Mouse (Mus musculus): ENCODE measurements around the gene Faf1. TPM values are rescaled to one million over a fixed set of nuclear protein-coding genes. Genes with fewer than 3 reads are reported as not detected.

Gene Faf1
- polyA plus RNA-seq, 1 experiment: 10.3 TPM

DNA sequence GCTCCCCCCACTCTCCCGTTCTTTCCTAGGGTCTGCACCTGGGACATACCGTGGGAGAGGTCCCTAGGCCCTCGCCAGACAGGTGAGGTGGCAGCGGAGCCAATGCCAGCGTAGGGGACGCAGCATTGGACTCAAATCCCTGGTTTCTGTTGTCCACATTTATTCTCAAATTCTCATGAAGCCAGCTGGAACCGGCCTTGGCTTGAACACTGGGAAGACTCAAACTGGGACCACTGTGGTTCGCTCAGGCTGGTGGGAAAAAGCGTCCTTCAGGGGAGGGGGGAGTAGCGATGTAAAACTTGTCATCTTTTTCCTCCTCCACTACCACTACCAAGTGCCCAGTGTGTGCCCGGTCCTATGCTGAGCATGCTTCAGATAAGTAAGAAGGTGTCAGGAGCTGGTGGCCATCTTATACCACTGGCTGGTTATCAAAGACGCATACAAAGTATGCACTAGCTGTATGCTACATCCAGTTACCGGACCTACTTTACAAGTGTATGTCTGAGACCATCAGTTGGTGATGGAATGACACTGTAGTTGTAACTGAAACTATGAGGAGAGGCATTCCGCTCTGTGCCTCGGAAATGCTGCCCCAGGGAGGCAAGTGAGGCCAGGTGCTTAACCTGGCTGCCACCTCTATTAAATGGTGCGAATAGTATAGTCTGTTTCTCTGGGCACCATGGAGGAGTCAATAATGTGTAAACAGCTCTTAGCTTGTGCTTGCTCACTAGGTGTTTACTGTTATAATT is 309.2 kb downstream of the Faf1 start:
- no peak for TF ChIP-seq GATA1 (IDR thresholded peaks at IDR 0.05; ENCODE audit: low read length)

DNA sequence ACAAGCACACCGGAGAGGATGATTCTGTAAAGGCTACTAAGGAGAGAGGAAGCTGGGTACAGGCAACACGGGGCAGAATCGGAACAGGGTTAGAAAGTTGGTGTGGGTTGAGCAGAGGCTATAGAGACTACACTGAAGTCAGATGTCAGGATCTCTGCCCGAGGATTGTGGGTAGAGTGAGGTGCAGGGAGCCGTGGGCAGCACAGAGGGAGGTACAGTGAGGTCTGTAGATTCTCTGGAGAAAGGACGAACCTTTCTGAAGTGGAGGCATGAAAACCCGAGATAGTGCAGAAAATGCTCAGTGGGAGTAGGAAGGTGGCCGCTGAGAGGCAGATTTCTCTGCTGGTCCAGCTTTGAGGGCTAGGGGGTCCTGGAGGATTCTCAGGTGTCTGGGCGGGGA is 309.9 kb downstream of the Faf1 start:
- TF ChIP-seq GATA1 (IDR thresholded peaks at IDR 0.05; ENCODE audit: low read length): no peak

DNA sequence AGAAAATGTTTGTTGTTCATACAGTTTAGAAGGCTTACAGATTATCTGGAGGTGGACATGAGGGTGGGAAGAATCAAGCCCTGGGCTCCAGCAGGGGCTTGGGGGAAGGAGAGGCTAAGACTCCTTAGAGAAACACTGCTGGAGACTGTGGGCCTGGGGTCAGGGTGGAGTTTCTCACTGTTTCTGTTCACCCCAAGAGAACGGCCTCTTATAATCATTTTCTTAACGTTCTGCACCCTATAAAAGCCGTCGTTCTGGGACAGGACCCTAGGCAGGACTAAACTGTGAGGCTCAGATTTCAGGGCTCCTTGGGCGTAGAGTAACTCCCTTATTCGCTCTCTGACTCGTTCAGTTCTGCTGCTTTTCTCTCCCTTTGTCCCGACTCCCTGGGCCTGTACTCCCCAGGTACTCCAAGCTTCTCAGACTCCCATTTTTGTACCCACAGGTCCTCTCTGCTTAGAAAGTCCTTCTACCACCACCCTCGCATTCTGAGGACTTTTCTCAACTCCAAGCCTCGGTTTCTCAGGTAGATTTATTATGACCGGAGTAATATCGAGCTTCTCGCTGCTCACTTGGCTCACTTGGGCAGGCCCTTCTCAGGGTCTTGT is 310.5 kb downstream of the Faf1 start:
- TF ChIP-seq GATA1 (IDR thresholded peaks at IDR 0.05; ENCODE audit: low read length): no peak

DNA sequence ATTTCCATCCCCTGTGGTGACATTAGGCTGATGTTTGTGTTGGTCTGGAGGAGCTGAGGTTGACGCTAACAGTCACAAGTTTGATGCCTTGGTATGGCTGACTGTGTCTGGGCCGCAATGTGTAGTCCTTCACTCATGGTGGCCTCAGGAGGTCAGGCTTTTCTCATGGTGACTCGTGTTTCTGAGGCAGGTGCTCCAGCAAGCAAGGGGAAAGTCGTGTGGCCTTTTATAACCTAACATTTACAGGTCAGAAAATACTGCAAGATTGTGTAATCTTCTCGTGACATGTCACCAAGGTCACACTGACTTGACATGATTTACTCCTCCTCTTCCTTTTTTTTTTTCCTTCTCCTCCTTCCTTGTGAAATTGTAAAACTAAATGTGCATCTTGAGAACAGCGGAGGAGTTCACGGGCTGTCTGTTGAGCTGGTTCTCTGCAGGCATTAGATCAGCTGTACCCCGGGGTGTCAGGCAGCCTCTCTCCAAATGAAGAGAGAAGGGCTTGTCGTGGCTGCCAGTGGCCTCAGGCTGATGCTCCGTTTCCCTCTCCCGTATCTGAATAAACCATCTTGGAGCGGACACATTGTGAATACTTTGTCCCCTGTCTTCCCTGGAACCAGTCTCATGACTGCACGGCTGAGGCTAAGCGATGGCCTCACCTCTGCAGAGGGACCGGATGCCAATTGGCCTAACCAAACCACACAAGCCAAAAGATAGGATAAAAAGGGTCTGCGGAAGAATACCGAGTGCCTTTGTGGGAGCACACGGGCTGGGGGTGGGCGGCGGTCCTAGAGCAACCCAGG is 311.4 kb downstream of the Faf1 start:
- TF ChIP-seq GATA1 (IDR thresholded peaks at IDR 0.05; ENCODE audit: low read length): no peak

DNA sequence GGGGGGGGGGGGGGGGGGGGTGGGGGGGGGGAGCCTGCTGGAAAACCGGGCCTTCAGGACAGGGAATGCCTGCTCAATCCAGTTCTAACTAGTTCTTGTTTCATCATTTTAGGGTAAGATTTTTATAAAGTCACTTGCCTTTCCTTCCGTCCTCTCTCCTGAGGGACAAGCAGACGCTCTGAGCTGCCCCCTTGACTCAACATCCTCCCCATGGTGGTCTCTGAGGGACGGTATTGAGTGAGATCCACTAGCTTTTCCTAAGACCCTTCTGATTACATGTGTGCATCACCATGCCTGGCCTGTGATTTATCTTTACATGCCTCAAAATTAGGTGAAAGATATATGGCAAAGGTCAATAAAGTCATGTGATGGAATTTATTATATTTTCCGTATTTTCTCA is 312.0 kb downstream of the Faf1 start:
- TF ChIP-seq GATA1 (IDR thresholded peaks at IDR 0.05; ENCODE audit: low read length): no peak

- no peak for TF ChIP-seq GATA1 (IDR thresholded peaks at IDR 0.05; ENCODE audit: low read length)
Observed at GRCm38 (mm10) chr4:109989213-109989612, 312.8 kb downstream of the Faf1 start.

DNA sequence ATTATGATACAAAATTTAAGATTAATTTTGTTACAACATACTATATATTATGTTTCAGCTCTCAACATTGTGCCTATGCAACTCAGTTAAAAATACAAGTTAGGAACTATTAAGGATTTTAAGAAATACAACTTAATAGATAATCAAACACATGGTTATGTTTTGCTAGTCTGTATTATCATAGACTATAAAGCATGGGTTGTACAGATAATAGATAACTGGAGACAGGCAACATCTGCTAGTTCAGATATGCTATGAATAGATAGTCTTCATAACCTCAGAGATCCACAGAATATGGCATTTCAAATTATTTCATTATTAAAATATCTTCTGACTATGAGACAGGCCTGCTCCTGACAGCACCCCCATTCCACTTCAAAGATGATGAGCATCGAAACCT is 329.7 kb downstream of the Faf1 start:
- TF ChIP-seq GATA1 (IDR thresholded peaks at IDR 0.05; ENCODE audit: low read length): no peak

Other genes with a start within 250 kb of the Faf1 start
- gene Rnf11, start 191.9 kb upstream of the Faf1 start, polyA plus RNA-seq (2012): 13.8 and 18.9 TPM in 2 replicates
- not detected in 2 replicates for gene 4930522H14Rik, start 145.3 kb upstream of the Faf1 start, polyA plus RNA-seq (2012)
- 88.2 and 101 TPM in 2 replicates for gene Cdkn2c, start 9.4 kb upstream of the Faf1 start, polyA plus RNA-seq (2012)

Data from G1E-ER4 (cell line).